Mouse (Mus musculus) c-Kit-positive CD71-positive TER-119-positive erythroid progenitor cells, embryonic 14.5 days (primary cell): ENCODE measurements at regions not wholly inside any gene's neighbourhood (a gene's known extent, or its start where the extent isn't known, plus 50 kb on each side); places are given as distances from the start of the nearest gene placed in this dataset.
"Not testable (repeated sequence)": the region's sequence is repeated elsewhere in the genome, so short reads cannot be mapped to it uniquely, and the experiment has no call there.

Experiments
- DNase-seq: peaks from one replicate; pipeline ENCODE4 v3.0.0-alpha.2; 2013; ENCODE audit warnings: low spot score

GRCm38 (mm10) chr1:185951163-185951562 lies 165.9 kb downstream of the Lyplal1 start:
- DNase-seq: no peak

- not testable (repeated sequence) for DNase-seq
Observed at GRCm38 (mm10) chr1:185955821-185956220, 161.3 kb downstream of the Lyplal1 start.

GRCm38 (mm10) chr1:185957557-185957956 lies 159.6 kb downstream of the Lyplal1 start:
- DNase-seq: no peak

- DNase-seq: no peak
Observed at GRCm38 (mm10) chr1:185958276-185958675, 158.8 kb downstream of the Lyplal1 start.

GRCm38 (mm10) chr1:185962606-185963005 lies 154.5 kb downstream of the Lyplal1 start:
- DNase-seq: no peak

- no peak for DNase-seq
Observed at GRCm38 (mm10) chr1:185963773-185964172, 153.3 kb downstream of the Lyplal1 start.

GRCm38 (mm10) chr1:185964426-185964825 lies 152.7 kb downstream of the Lyplal1 start:
- DNase-seq: no peak

GRCm38 (mm10) chr1:185967227-185967626 lies 149.9 kb downstream of the Lyplal1 start:
- no peak for DNase-seq

- DNase-seq: no peak
Observed at GRCm38 (mm10) chr1:185967816-185968215, 149.3 kb downstream of the Lyplal1 start.

GRCm38 (mm10) chr1:185968642-185969041 lies 148.5 kb downstream of the Lyplal1 start:
- no peak for DNase-seq

GRCm38 (mm10) chr1:185969231-185969630 lies 147.9 kb downstream of the Lyplal1 start:
- no peak for DNase-seq

GRCm38 (mm10) chr1:185977075-185977474 lies 140.0 kb downstream of the Lyplal1 start:
- DNase-seq: no peak

GRCm38 (mm10) chr1:185989432-185989831 lies 127.7 kb downstream of the Lyplal1 start:
- no peak for DNase-seq

- not testable (repeated sequence) for DNase-seq
Observed at GRCm38 (mm10) chr1:186000066-186000465, 117.0 kb downstream of the Lyplal1 start.

- no peak for DNase-seq
Observed at GRCm38 (mm10) chr1:186013413-186013812, 103.7 kb downstream of the Lyplal1 start.

GRCm38 (mm10) chr1:186014166-186014565 lies 102.9 kb downstream of the Lyplal1 start:
- no peak for DNase-seq

- no peak for DNase-seq
Observed at GRCm38 (mm10) chr1:186015831-186016561, 101.1 kb downstream of the Lyplal1 start.

GRCm38 (mm10) chr1:186017547-186017946 lies 99.6 kb downstream of the Lyplal1 start:
- no peak for DNase-seq

GRCm38 (mm10) chr1:186019511-186019910 lies 97.6 kb downstream of the Lyplal1 start:
- no peak for DNase-seq

GRCm38 (mm10) chr1:186031951-186032350 lies 85.2 kb downstream of the Lyplal1 start:
- no peak for DNase-seq

GRCm38 (mm10) chr1:186034443-186034842 lies 82.7 kb downstream of the Lyplal1 start:
- DNase-seq: no peak
